Mouse (Mus musculus) adrenal gland, adult 18-20 months (tissue): ENCODE results near the gene 9330159F19Rik. TPM values are rescaled to one million over a fixed set of nuclear protein-coding genes. Genes with fewer than 3 reads are reported as not detected.

Experiments used
- total RNA-seq, 2 experiments: library from RNA; stranded (reverse); gene quantifications; 1 replicate in 1 of 2; 2 replicates in 1 of 2; pipeline ENCODE4 v1.2.3; 2021

Gene 9330159F19Rik
- total RNA-seq, 2 experiments from 2014 or later = 5.7 to 9.2 TPM

Other genes with a start within 250 kb of the 9330159F19Rik start
- gene 2310057J18Rik, start 225.3 kb upstream of the 9330159F19Rik start, total RNA-seq = not detected
- 1 to 10 TPM; 9.5 to 9.7 TPM for gene Soga3, start 67.8 kb upstream of the 9330159F19Rik start, total RNA-seq
- gene Gm49353, start 12.7 kb upstream of the 9330159F19Rik start, total RNA-seq = 1 to 10 TPM; 2.5 to 3.8 TPM
- gene Echdc1, start 101.6 kb downstream of the 9330159F19Rik start, total RNA-seq = 100 to 1,000 TPM; 169 to 247 TPM
- gene Rnf146, start 150.8 kb downstream of the 9330159F19Rik start, total RNA-seq = 10 to 100 TPM; 46.6 to 58.6 TPM